Mouse (Mus musculus) forebrain, embryonic 10.5 days (tissue): ENCODE measurements around the gene Prss48. TPM values are rescaled to one million over a fixed set of nuclear protein-coding genes. Genes with fewer than 3 reads are reported as not detected.

Source experiments
- DNase-seq: peaks from one replicate; pipeline ENCODE4 v3.0.0-alpha.2; 2017; ENCODE audit warnings: low spot score; ENCODE audit errors: extremely low spot score
- H3K27ac ChIP-seq: fragments of 300-500 bp; sonication (generic); 2 replicates; pipeline ENCODE4 v1.5.1; 2016; ENCODE audit warnings: mild to moderate bottlenecking
- H3K27me3 ChIP-seq: fragments of 300-500 bp; sonication (generic); 2 replicates; pipeline ENCODE4 v1.6.1; 2016; ENCODE audit warnings: mild to moderate bottlenecking; ENCODE audit not compliant: poor library complexity, severe bottlenecking
- H3K36me3 ChIP-seq: fragments of 300-500 bp; sonication (generic); replicated peaks from 2 replicates; pipeline ENCODE4 v1.6.1; 2016; ENCODE audit warnings: mild to moderate bottlenecking, moderate library complexity
- H3K4me1 ChIP-seq: fragments of 300-500 bp; sonication (generic); 2 replicates; pipeline ENCODE4 v1.6.1; 2016
- H3K4me3 ChIP-seq: fragments of 300-500 bp; sonication (generic); 2 replicates; pipeline ENCODE4 v1.5.1; 2016; ENCODE audit warnings: mild to moderate bottlenecking, moderate library complexity
- H3K9me3 ChIP-seq: fragments of 300-500 bp; sonication (generic); 2 replicates; pipeline ENCODE4 v1.6.1; 2016; ENCODE audit warnings: mild to moderate bottlenecking, moderate library complexity
- WGBS: fragments of 180-500 bp; shearing (Covaris S2); methylation state at CpG from one replicate; pipeline ENCODE4 v1.1.7; 2016; 5-methylcytosine and 5-hydroxymethylcytosine counted together
- polyA plus RNA-seq: library from polyadenylated mRNA; unstranded; fragments of >200 nt; fragmentation: Nextera tagmentation; extraction: Ambion mirVana; gene quantifications from 2 replicates; pipeline ENCODE4 v1.2.1, GENCODE M21; 2016

The Prss48 gene
- polyA plus RNA-seq, 1 experiment from 2014 or later = not detected

- Histone ChIP-seq H3K27me3 (no peaks in the 10 kb centered on the region), H3K27ac (no peak overlapping the region), H3K36me3 (no peaks in the 10 kb centered on the region), H3K4me1 (no peaks in the 10 kb centered on the region), H3K4me3 (no peak overlapping the region), H3K9me3 (no peaks in the 10 kb centered on the region; the same call in 1 of the 2 replicates)
- DNase-seq = no peak
- 95% methylated on average over 12 of the region's 12 CpGs for WGBS
Observed at GRCm38 (mm10) chr3:86024065-86024795, 21.9 kb upstream of the Prss48 start.

DNA sequence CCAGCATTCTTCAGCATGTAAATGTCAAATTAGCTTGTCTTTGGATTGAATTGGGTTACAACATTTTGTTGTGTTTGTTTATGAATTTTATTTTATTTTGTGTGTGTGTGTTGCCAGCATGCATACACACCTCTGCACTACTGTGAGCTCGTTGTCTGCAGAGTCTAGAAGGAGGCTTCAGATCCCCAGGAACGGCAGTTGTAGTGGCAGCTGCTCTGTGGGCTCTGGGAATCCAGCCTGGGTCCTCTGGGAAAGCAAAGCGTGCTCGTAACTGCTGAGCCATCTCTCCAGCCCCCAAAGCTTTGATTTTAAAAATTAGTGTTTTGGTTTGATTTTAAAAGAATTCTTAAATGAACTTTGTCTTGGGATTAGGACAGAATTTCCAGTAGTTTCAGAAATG lies 19.4 kb upstream of the Prss48 start:
- WGBS = 94% methylated on average over 4 of the region's 4 CpGs
- Histone ChIP-seq H3K4me1 (no peaks in the 10 kb centered on the region), H3K36me3 (no peaks in the 10 kb centered on the region), H3K4me3 (no peak overlapping the region), H3K9me3 (no peaks in the 10 kb centered on the region; the same call in 1 of the 2 replicates), H3K27ac (no peak overlapping the region), H3K27me3 (no peaks in the 10 kb centered on the region)
- no peak for DNase-seq

- no peaks in the 10 kb centered on the region for H3K36me3 ChIP-seq
- H3K27ac ChIP-seq = no peak overlapping the region
- no peak for DNase-seq
- 92% methylated on average over 16 of the region's 16 CpGs for WGBS
- no peaks in the 10 kb centered on the region; the same call in 1 of the 2 replicates for H3K9me3 ChIP-seq
- no peak overlapping the region for H3K4me3 ChIP-seq
- no peaks in the 10 kb centered on the region for H3K4me1 ChIP-seq
- no peaks in the 10 kb centered on the region for H3K27me3 ChIP-seq
Observed at GRCm38 (mm10) chr3:86020921-86021650, 18.8 kb upstream of the Prss48 start.

DNA sequence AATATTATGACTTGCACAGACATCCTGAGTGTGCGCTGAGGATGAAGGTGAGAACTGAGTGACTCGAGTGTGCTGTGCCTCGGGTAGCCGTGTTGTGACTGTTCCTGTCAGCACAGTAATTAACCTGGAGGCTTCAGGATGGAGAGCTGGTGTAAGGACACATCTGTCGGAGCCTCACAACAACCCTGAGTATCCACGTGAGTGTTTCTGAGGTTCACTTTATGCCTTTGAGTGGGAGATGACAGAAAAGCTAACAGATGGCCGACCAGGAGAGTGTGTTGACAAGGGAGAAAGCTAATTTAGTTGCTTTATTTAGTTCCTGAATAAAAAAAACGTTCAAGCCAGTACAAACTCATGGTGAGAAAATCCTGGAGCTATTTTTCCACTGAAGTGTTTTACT lies 15.2 kb upstream of the Prss48 start:
- no peak overlapping the region for H3K27ac ChIP-seq
- no peaks in the 10 kb centered on the region for H3K4me1 ChIP-seq
- no peaks in the 10 kb centered on the region for H3K9me3 ChIP-seq
- H3K36me3 ChIP-seq = no peaks in the 10 kb centered on the region
- 86% methylated on average over 8 of the region's 8 CpGs for WGBS
- no peaks in the 10 kb centered on the region for H3K27me3 ChIP-seq
- DNase-seq = no peak
- H3K4me3 ChIP-seq = no peak overlapping the region

DNA sequence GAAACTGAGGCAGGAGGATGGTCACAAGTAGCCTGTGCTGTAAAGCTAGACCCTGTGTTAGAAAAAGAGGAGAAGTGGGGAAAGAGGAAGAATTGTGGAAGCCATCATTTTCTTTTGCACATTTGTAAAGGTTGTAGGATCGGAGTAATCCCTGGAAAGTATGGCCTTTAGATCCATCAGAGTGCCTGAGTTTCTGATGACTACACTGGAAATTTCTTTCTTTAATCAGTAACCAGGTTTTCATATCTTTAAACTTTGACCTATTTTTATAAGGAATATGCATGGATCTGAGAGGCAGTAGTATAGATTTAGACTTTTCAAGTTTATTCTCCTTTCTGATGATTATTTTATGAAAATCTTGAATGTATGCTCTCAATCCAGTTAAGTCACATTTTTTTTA lies 14.7 kb upstream of the Prss48 start:
- Histone ChIP-seq H3K9me3 (no peaks in the 10 kb centered on the region), H3K4me1 (no peaks in the 10 kb centered on the region), H3K27ac (no peak overlapping the region), H3K36me3 (no peaks in the 10 kb centered on the region), H3K4me3 (no peak overlapping the region), H3K27me3 (no peaks in the 10 kb centered on the region)
- DNase-seq = no peak
- 93% methylated on average over 1 of the region's 1 CpGs for WGBS

- Histone ChIP-seq H3K4me1 (peaks cover 7% of the 10 kb centered on the region; the same call in 1 of the 2 replicates), H3K9me3 (no peaks in the 10 kb centered on the region), H3K27me3 (no peaks in the 10 kb centered on the region), H3K27ac (no peak overlapping the region), H3K36me3 (no peaks in the 10 kb centered on the region), H3K4me3 (no peak overlapping the region)
- WGBS = 92% methylated on average over 10 of the region's 10 CpGs
- no peak for DNase-seq
Observed at GRCm38 (mm10) chr3:86013837-86014236, 11.5 kb upstream of the Prss48 start.

- H3K9me3 ChIP-seq = no peaks in the 10 kb centered on the region
- H3K4me3 ChIP-seq = no peak overlapping the region
- H3K4me1 ChIP-seq = peaks cover 7% of the 10 kb centered on the region; the same call in 1 of the 2 replicates
- DNase-seq = no peak
- peaks cover 6% of the 10 kb centered on the region; the same call in 1 of the 2 replicates for H3K36me3 ChIP-seq
- H3K27ac ChIP-seq = no peak overlapping the region
- no peaks in the 10 kb centered on the region for H3K27me3 ChIP-seq
- 74% methylated on average over 3 of the region's 3 CpGs for WGBS
Observed at GRCm38 (mm10) chr3:86011833-86012232, 9.5 kb upstream of the Prss48 start.

GRCm38 (mm10) chr3:86011373-86011772 lies 9.1 kb upstream of the Prss48 start:
- no peak overlapping the region for H3K27ac ChIP-seq
- H3K4me3 ChIP-seq = no peak overlapping the region
- H3K27me3 ChIP-seq = no peaks in the 10 kb centered on the region
- H3K9me3 ChIP-seq = no peaks in the 10 kb centered on the region
- peaks cover 7% of the 10 kb centered on the region; the same call in 1 of the 2 replicates for H3K4me1 ChIP-seq
- peaks cover 6% of the 10 kb centered on the region; the same call in 1 of the 2 replicates for H3K36me3 ChIP-seq
- 91% methylated on average over 6 of the region's 6 CpGs for WGBS
- DNase-seq = no peak

DNA sequence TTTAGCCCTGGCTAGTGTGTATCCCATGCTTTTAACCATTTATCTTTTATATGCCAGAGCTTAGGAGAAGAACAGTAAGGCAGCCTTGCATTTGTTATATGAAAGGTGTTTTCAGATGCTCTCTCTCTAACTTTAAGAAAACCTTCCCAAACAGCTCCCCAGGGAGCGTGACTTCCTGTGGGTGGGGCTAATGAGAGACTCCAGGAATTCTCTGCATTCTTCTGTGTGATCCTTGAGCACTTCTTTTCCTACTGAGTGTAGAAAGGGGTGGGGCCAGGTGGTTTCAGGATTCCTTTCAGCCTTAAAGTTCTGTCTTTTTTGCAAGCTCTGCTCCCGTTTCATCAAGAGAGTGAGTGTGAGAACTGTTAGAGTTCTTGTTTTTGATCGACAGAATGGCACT lies 8.3 kb upstream of the Prss48 start:
- WGBS = 70% methylated on average over 3 of the region's 3 CpGs
- DNase-seq = no peak
- Histone ChIP-seq H3K27me3 (no peaks in the 10 kb centered on the region), H3K9me3 (no peaks in the 10 kb centered on the region), H3K27ac (no peak overlapping the region), H3K4me3 (no peak overlapping the region), H3K36me3 (peaks cover 6% of the 10 kb centered on the region; the same call in 1 of the 2 replicates), H3K4me1 (peaks cover 7% of the 10 kb centered on the region; the same call in 1 of the 2 replicates)

DNA sequence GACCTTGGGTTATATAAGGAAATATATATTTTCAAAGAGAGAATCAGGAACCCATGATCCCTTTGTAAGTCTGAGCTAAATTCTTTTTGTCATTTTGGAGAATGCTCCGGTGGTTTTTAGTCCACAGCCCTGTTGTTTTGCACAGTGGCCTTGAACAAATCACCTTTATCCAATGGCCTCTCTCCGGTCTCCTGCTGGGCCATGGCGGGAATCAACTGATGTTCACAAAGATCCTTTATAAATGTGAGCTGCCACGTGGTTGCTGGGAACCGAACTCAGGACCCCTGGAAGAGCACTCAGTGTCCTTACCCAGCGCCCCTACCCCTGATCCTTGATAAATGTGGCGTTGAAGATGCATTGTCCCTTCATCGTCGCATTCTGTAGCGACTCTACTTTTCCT lies 2.5 kb upstream of the Prss48 start:
- Histone ChIP-seq H3K27ac (no peak overlapping the region), H3K4me1 (no peaks in the 10 kb centered on the region), H3K27me3 (no peaks in the 10 kb centered on the region), H3K9me3 (0 out of 2 replicates have a peak, but pooled peaks cover 2% of the 10 kb centered on the region), H3K4me3 (no peak overlapping the region), H3K36me3 (peaks cover 10% of the 10 kb centered on the region; the same call in 1 of the 2 replicates)
- no peak for DNase-seq
- 92% methylated on average over 10 of the region's 10 CpGs for WGBS

GRCm38 (mm10) chr3:86002940-86003339 lies 649 bp upstream of the Prss48 start:
- no peaks in the 10 kb centered on the region for H3K4me1 ChIP-seq
- no peak for DNase-seq
- WGBS = 88% methylated on average over 5 of the region's 5 CpGs

DNA sequence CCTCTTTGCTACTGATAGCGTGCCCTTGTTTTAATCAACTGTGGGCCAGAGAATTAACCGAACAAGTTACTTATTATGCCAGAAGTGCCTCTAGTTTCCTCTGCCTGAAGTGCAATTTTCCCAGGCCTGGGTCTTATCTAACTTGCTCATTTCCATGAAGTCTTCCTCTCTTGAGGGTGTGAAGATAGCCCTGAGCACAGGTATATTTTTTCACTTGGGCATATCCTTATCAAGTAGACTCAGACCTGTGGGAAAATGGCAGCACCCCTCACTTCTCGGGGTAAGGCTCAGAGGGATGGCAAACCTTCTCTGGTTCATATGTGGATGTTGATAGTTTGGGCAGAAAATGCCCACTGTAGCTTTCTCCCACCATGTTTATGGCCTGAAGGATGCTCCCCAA lies 1.0 kb downstream of the Prss48 start:
- H3K27ac ChIP-seq = no peak overlapping the region
- H3K36me3 ChIP-seq = peaks cover 5% of the 10 kb centered on the region; the same call in 1 of the 2 replicates
- 89% methylated on average over 3 of the region's 3 CpGs for WGBS
- no peak for DNase-seq
- no peak overlapping the region for H3K4me3 ChIP-seq
- H3K27me3 ChIP-seq = no peaks in the 10 kb centered on the region
- 0 out of 2 replicates have a peak, but pooled peaks cover 2% of the 10 kb centered on the region for H3K9me3 ChIP-seq
- no peaks in the 10 kb centered on the region for H3K4me1 ChIP-seq

More at GRCm38 (mm10) chr3:86002940-86003339, 649 bp upstream of the Prss48 start:
- Histone ChIP-seq H3K27ac (no peak overlapping the region), H3K4me3 (no peak overlapping the region), H3K9me3 (0 out of 2 replicates have a peak, but pooled peaks cover 2% of the 10 kb centered on the region), H3K27me3 (no peaks in the 10 kb centered on the region), H3K36me3 (peaks cover 5% of the 10 kb centered on the region; the same call in 1 of the 2 replicates)

DNA sequence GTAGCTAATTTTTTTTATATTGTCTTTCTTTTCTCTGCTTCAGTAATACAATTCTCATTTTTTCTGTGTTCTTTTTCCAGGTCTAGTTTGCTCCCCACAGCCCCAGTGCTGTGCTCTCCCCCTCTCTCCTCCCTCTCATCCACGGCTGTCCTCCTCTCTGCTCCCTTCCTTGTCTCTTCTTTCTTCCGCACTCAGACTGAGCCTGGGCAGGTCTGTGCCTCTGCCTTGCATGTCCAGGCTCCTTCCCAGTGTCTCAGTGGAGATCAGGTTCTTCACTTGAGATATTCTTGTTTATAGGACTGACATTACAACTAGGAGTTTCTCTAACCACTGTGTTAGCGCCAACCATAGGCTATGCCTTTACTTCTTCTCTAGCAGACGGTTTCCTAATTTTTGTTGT lies 7.6 kb downstream of the Prss48 start:
- peaks cover 12% of the 10 kb centered on the region for H3K4me1 ChIP-seq
- 84% methylated on average over 4 of the region's 4 CpGs for WGBS
- H3K9me3 ChIP-seq = no peaks in the 10 kb centered on the region
- no peak overlapping the region for H3K27ac ChIP-seq
- H3K27me3 ChIP-seq = no peaks in the 10 kb centered on the region
- no peak overlapping the region for H3K4me3 ChIP-seq
- DNase-seq = no peak
- H3K36me3 ChIP-seq = no peaks in the 10 kb centered on the region
